Mouse (Mus musculus) heart, postnatal 0 days (tissue): ENCODE measurements around the gene Tmem144. TPM values are rescaled to one million over a fixed set of nuclear protein-coding genes. Genes with fewer than 3 reads are reported as not detected.
A peak's percentile ranks its signal among the peaks of the same experiment; 100 is the strongest.

ENCODE experiments used
- ATAC-seq: fragments of 200-750 bp; cut with Nextera tagmentation; 2 replicates; pipeline ENCODE4 v1.8.0; 2017; ENCODE audit warnings: low read depth, moderate number of reproducible peaks, moderate library complexity; ENCODE audit not compliant: insufficient read depth
- DNase-seq: peaks from one replicate; pipeline ENCODE4 v3.0.0-alpha.2; 2016; ENCODE audit warnings: low spot score
- H3K27ac ChIP-seq: fragments of 300-500 bp; sonication (generic); 2 replicates; pipeline ENCODE4 v1.5.1; 2014; ENCODE audit warnings: low read depth, mild to moderate bottlenecking
- H3K27me3 ChIP-seq: fragments of 300-500 bp; sonication (generic); 2 replicates; pipeline ENCODE4 v1.6.1; 2014; ENCODE audit warnings: low read length, mixed read lengths; ENCODE audit not compliant: control insufficient read depth, insufficient read depth
- H3K36me3 ChIP-seq: fragments of 300-500 bp; sonication (generic); replicated peaks from 2 replicates; pipeline ENCODE4 v1.6.1; 2014; ENCODE audit warnings: low read length, mixed read lengths; ENCODE audit not compliant: control insufficient read depth, insufficient read depth
- H3K4me1 ChIP-seq: fragments of 300-500 bp; sonication (generic); 2 replicates; pipeline ENCODE4 v1.6.1; 2014; ENCODE audit warnings: antibody characterized with exemption; ENCODE audit not compliant: control insufficient read depth, insufficient read depth
- H3K4me2 ChIP-seq: fragments of 300-500 bp; sonication (generic); 2 replicates; pipeline ENCODE4 v1.6.1; 2014; ENCODE audit warnings: low read depth, mild to moderate bottlenecking, low read length, moderate library complexity
- H3K4me3 ChIP-seq: fragments of 300-500 bp; sonication (generic); 2 replicates; pipeline ENCODE4 v1.5.1; 2014; ENCODE audit warnings: low read depth, low read length
- H3K9ac ChIP-seq: fragments of 300-500 bp; sonication (generic); replicated peaks from 2 replicates; pipeline ENCODE4 v1.6.1; 2014; ENCODE audit warnings: low read depth, low read length, mixed read lengths
- H3K9me3 ChIP-seq: fragments of 300-500 bp; sonication (generic); replicated peaks from 2 replicates; pipeline ENCODE4 v1.6.1; 2016; ENCODE audit warnings: low read length; ENCODE audit not compliant: control insufficient read depth
- CTCF ChIP-seq: IDR thresholded peaks from 2 replicates; pipeline ENCODE4 v1.5.1; 2016; ENCODE audit warnings: antibody characterized with exemption, control low read depth, low read depth
- EP300 ChIP-seq: IDR thresholded peaks from 2 replicates; pipeline ENCODE4 v1.6.1; 2016; ENCODE audit warnings: antibody characterized with exemption, low read depth
- WGBS: fragments of 180-500 bp; shearing (Covaris S2); extraction: QIAGEN DNeasy Blood & Tissue Kit; methylation state at CpG from one replicate; pipeline ENCODE4 v1.1.7; 2014; 5-methylcytosine and 5-hydroxymethylcytosine counted together
- polyA plus RNA-seq: library from polyadenylated mRNA; unstranded; fragments of >200 nt; fragmentation: Nextera tagmentation; extraction: Ambion mirVana; gene quantifications from 2 replicates; pipeline ENCODE4 v1.2.1, GENCODE M21; 2015
- total RNA-seq: library from RNA; depleted of rRNA; stranded (reverse); fragments of >200 nt; gene quantifications from 2 replicates; pipeline ENCODE4 v1.2.3, GENCODE M21; 2014; ENCODE audit warnings: low replicate concordance

Tmem144 gene
- total and polyA plus RNA-seq, 2 experiments from 2014 or later, result 7.9 to 12.2 TPM

- H3K36me3 ChIP-seq, result no peaks in the 10 kb centered on the region
- no peak for DNase-seq
- no peaks in the 10 kb centered on the region for H3K27me3 ChIP-seq
- peak overlapping the region; percentile 7; the same call in 1 of the 2 replicates for H3K4me3 ChIP-seq
- ATAC-seq, result no peak
- no peaks in the 10 kb centered on the region for H3K4me1 ChIP-seq
- 40% methylated on average over 9 of the region's 9 CpGs for WGBS
- peak overlapping the region; percentile 36; the same call in 1 of the 2 replicates for H3K27ac ChIP-seq
- H3K9ac ChIP-seq, result no peak overlapping the region; the same call in 1 of the 2 replicates
- TF ChIP-seq EP300 (no peak), CTCF (no peak)
- H3K4me2 ChIP-seq, result peak overlapping the region; percentile 43
- no peaks in the 10 kb centered on the region for H3K9me3 ChIP-seq
These were observed 26.7 kb upstream of the Tmem144 start for GRCm38 (mm10) chr3:79879246-79879645.

- no peaks in the 10 kb centered on the region for H3K27me3 ChIP-seq
- H3K36me3 ChIP-seq, result no peaks in the 10 kb centered on the region
- H3K4me1 ChIP-seq, result no peaks in the 10 kb centered on the region
- H3K27ac ChIP-seq, result no peak overlapping the region
- H3K4me3 ChIP-seq, result no peak overlapping the region
- DNase-seq, result no peak
- H3K4me2 ChIP-seq, result 0 out of 2 replicates have a peak overlapping the region, but pooled peaks have one; percentile 43
- WGBS, result 77% methylated on average over 3 of the region's 3 CpGs
- ATAC-seq, result no peak
- no peaks in the 10 kb centered on the region for H3K9me3 ChIP-seq
- H3K9ac ChIP-seq, result no peak overlapping the region
- no peak for TF ChIP-seq EP300
- no peak for TF ChIP-seq CTCF
These were observed 25.8 kb upstream of the Tmem144 start for GRCm38 (mm10) chr3:79878350-79878749.

GRCm38 (mm10) chr3:79875471-79875870 is 22.9 kb upstream of the Tmem144 start:
- WGBS, result 88% methylated on average over 5 of the region's 5 CpGs
- Histone ChIP-seq H3K4me1 (no peaks in the 10 kb centered on the region), H3K9ac (no peak overlapping the region), H3K9me3 (no peaks in the 10 kb centered on the region), H3K27ac (no peak overlapping the region), H3K4me2 (no peak overlapping the region), H3K36me3 (no peaks in the 10 kb centered on the region), H3K4me3 (no peak overlapping the region), H3K27me3 (no peaks in the 10 kb centered on the region)
- TF ChIP-seq EP300, result no peak
- ATAC-seq (no peak), DNase-seq (no peak)

- no peak for ATAC-seq
- Histone ChIP-seq H3K27ac (no peak overlapping the region), H3K4me3 (no peak overlapping the region), H3K9me3 (no peaks in the 10 kb centered on the region), H3K27me3 (no peaks in the 10 kb centered on the region), H3K9ac (no peak overlapping the region), H3K4me1 (no peaks in the 10 kb centered on the region), H3K36me3 (no peaks in the 10 kb centered on the region), H3K4me2 (no peak overlapping the region)
- no peak for DNase-seq
- TF ChIP-seq EP300, result no peak
- TF ChIP-seq CTCF, result no peak
- 56% methylated on average over 1 of the region's 1 CpGs for WGBS
These were observed 14.6 kb upstream of the Tmem144 start for GRCm38 (mm10) chr3:79867121-79867709.

GRCm38 (mm10) chr3:79866526-79866925 is 14.0 kb upstream of the Tmem144 start:
- no peaks in the 10 kb centered on the region for H3K27me3 ChIP-seq
- no peaks in the 10 kb centered on the region for H3K36me3 ChIP-seq
- no peak overlapping the region for H3K4me2 ChIP-seq
- H3K4me3 ChIP-seq, result no peak overlapping the region
- TF ChIP-seq CTCF, result no peak
- TF ChIP-seq EP300, result no peak
- H3K9ac ChIP-seq, result no peak overlapping the region
- DNase-seq, result no peak
- 86% methylated on average over 9 of the region's 9 CpGs for WGBS
- no peak for ATAC-seq
- H3K9me3 ChIP-seq, result no peaks in the 10 kb centered on the region
- no peaks in the 10 kb centered on the region for H3K4me1 ChIP-seq
- no peak overlapping the region for H3K27ac ChIP-seq

DNA sequence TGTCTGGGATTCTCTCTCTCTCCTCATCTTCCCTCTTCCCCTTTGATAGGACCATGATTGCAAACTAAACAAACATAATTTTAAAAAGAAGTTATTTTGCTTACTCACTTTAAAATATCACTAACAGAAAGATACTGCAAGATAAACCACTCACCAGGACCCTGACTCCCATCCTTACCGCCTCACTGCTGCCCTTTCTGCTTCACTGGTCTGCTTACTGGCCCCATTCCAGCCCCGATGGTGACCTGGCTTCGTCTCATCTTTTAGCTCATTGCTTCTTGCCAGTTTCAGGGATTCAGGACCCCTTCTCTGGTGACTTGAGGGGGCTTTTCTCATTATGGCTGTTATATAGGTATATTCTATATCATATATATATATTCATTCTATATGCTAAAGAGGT is 13.5 kb upstream of the Tmem144 start:
- H3K27me3 ChIP-seq, result no peaks in the 10 kb centered on the region
- H3K4me1 ChIP-seq, result no peaks in the 10 kb centered on the region
- no peaks in the 10 kb centered on the region for H3K36me3 ChIP-seq
- no peak overlapping the region for H3K9ac ChIP-seq
- TF ChIP-seq EP300 (no peak), CTCF (no peak)
- ATAC-seq, result no peak
- no peak overlapping the region for H3K4me3 ChIP-seq
- H3K27ac ChIP-seq, result no peak overlapping the region
- 74% methylated on average over 3 of the region's 3 CpGs for WGBS
- DNase-seq, result no peak
- no peaks in the 10 kb centered on the region for H3K9me3 ChIP-seq
- H3K4me2 ChIP-seq, result no peak overlapping the region
